Mouse (Mus musculus): ENCODE data around the gene Xlr4c. TPM values are rescaled to one million over a fixed set of nuclear protein-coding genes. Genes with fewer than 3 reads are reported as not detected.
A peak's percentile ranks its signal among the peaks of the same experiment; 100 is the strongest.
"Not testable (repeated sequence)": the region's sequence is repeated elsewhere in the genome, so short reads cannot be mapped to it uniquely, and the experiment has no call there.

The Xlr4c gene
- polyA plus RNA-seq, 1 experiment from 2014 or later: 0.22 TPM

GRCm38 (mm10) chrX:73191934-73192333 lies 51.0 kb downstream of the Xlr4c start, which contains the start of gene Xlr3b:
TSS of gene Xlr3b (plus strand) at chrX:73192207.
- not testable (repeated sequence) for DNase-seq (ENCODE audit: low spot score, missing footprints); H3K4me2 ChIP-seq; H3K27ac ChIP-seq (ENCODE audit: low read depth, low read length); H3K4me1 ChIP-seq (ENCODE audit: control insufficient read depth, insufficient read depth, low read length); H3K36me3 ChIP-seq (ENCODE audit: control insufficient read depth, insufficient read depth, low read length); H3K4me3 ChIP-seq (ENCODE audit: low read depth, low read length); H3K9ac ChIP-seq (ENCODE audit: low read length); H3K9me3 ChIP-seq (ENCODE audit: control insufficient read depth, low read length); H3K27me3 ChIP-seq (ENCODE audit: control insufficient read depth, insufficient read depth, low read length)
- WGBS: 86% methylated on average over 12 of the region's 12 CpGs
- peak; percentile 35; the same call in 1 of the 2 replicates for ATAC-seq (ENCODE audit: low FRiP score)

Other genes starting within 250 kb of the Xlr4c start
- gene Pnma5, start 206.0 kb downstream of the Xlr4c start, polyA plus RNA-seq (2014; fragmentation: Nextera tagmentation; extraction: Ambion mirVana): not detected in 2 replicates
- gene Pnma3, start 178.3 kb downstream of the Xlr4c start, polyA plus RNA-seq (2014; fragmentation: Nextera tagmentation; extraction: Ambion mirVana): 0.57 and 0.59 TPM in 2 replicates
- gene Xlr4a, start 160.7 kb downstream of the Xlr4c start, polyA plus RNA-seq (2014; fragmentation: Nextera tagmentation; extraction: Ambion mirVana): 0.42 and 0.58 TPM in 2 replicates
- gene Xlr3a, start 146.0 kb downstream of the Xlr4c start, polyA plus RNA-seq (2014; fragmentation: Nextera tagmentation; extraction: Ambion mirVana): 3.8 and 4.7 TPM in 2 replicates
- 0.23 TPM in 1 of 2 replicates, not detected in the other for gene Gm14685, start 126.1 kb downstream of the Xlr4c start, polyA plus RNA-seq (2014; fragmentation: Nextera tagmentation; extraction: Ambion mirVana)
- not detected in 2 replicates for gene Xlr5b, start 94.3 kb downstream of the Xlr4c start, polyA plus RNA-seq (2014; fragmentation: Nextera tagmentation; extraction: Ambion mirVana)
- gene DXBay18, start 93.7 kb downstream of the Xlr4c start, polyA plus RNA-seq (2014; fragmentation: Nextera tagmentation; extraction: Ambion mirVana): 0.27 TPM in 1 of 2 replicates, not detected in the other
- not detected in 2 replicates for gene Spin2d, start 66.1 kb downstream of the Xlr4c start, polyA plus RNA-seq (2014; fragmentation: Nextera tagmentation; extraction: Ambion mirVana)
- gene Xlr3b, start 50.9 kb downstream of the Xlr4c start, polyA plus RNA-seq (2014; fragmentation: Nextera tagmentation; extraction: Ambion mirVana): 16.1 and 18.9 TPM in 2 replicates
- 0.31 and 0.32 TPM in 2 replicates for gene Xlr4b, start 28.8 kb downstream of the Xlr4c start, polyA plus RNA-seq (2014; fragmentation: Nextera tagmentation; extraction: Ambion mirVana)
- gene F8a, start 14.8 kb downstream of the Xlr4c start, polyA plus RNA-seq (2014; fragmentation: Nextera tagmentation; extraction: Ambion mirVana): 16.0 and 19.4 TPM in 2 replicates
- gene Xlr3c, start 22.3 kb upstream of the Xlr4c start, polyA plus RNA-seq (2014; fragmentation: Nextera tagmentation; extraction: Ambion mirVana): 0.11 and 0.14 TPM in 2 replicates
- gene Xlr5a, start 49.8 kb upstream of the Xlr4c start, polyA plus RNA-seq (2014; fragmentation: Nextera tagmentation; extraction: Ambion mirVana): not detected in 2 replicates
- gene Xlr5c, start 49.8 kb upstream of the Xlr4c start, polyA plus RNA-seq (2014; fragmentation: Nextera tagmentation; extraction: Ambion mirVana): not detected in 2 replicates
- not detected in 2 replicates for gene Gm45015, start 93.7 kb upstream of the Xlr4c start, polyA plus RNA-seq (2014; fragmentation: Nextera tagmentation; extraction: Ambion mirVana)
- gene Zfp275, start 99.5 kb upstream of the Xlr4c start, polyA plus RNA-seq (2014; fragmentation: Nextera tagmentation; extraction: Ambion mirVana): 15.9 and 17.7 TPM in 2 replicates
- gene Gm18336, start 155.6 kb upstream of the Xlr4c start, polyA plus RNA-seq (2014; fragmentation: Nextera tagmentation; extraction: Ambion mirVana): not detected in 2 replicates
- gene Zfp92, start 168.0 kb upstream of the Xlr4c start, polyA plus RNA-seq (2014; fragmentation: Nextera tagmentation; extraction: Ambion mirVana): 0.05 and 0.07 TPM in 2 replicates
- gene Trex2, start 192.2 kb upstream of the Xlr4c start, polyA plus RNA-seq (2014; fragmentation: Nextera tagmentation; extraction: Ambion mirVana): not detected in 2 replicates
- gene Haus7, start 215.9 kb upstream of the Xlr4c start, polyA plus RNA-seq (2014; fragmentation: Nextera tagmentation; extraction: Ambion mirVana): 72.3 and 73.5 TPM in 2 replicates
- gene Bgn, start 240.5 kb upstream of the Xlr4c start, polyA plus RNA-seq (2014; fragmentation: Nextera tagmentation; extraction: Ambion mirVana): 42.1 and 43.4 TPM in 2 replicates

All from midbrain, embryonic 11.5 days (tissue).